Mouse (Mus musculus) liver, embryonic 14.5 days (tissue): ENCODE measurements around the gene Lrfn2.

Source experiments
- CTCF ChIP-seq: IDR thresholded peaks from 2 replicates; pipeline ENCODE4 v1.5.1; 2016; ENCODE audit warnings: antibody characterized with exemption, low read depth, control low read depth
- EP300 ChIP-seq: IDR thresholded peaks from 2 replicates; pipeline ENCODE4 v1.6.1; 2016; ENCODE audit warnings: antibody characterized with exemption, low read depth

DNA sequence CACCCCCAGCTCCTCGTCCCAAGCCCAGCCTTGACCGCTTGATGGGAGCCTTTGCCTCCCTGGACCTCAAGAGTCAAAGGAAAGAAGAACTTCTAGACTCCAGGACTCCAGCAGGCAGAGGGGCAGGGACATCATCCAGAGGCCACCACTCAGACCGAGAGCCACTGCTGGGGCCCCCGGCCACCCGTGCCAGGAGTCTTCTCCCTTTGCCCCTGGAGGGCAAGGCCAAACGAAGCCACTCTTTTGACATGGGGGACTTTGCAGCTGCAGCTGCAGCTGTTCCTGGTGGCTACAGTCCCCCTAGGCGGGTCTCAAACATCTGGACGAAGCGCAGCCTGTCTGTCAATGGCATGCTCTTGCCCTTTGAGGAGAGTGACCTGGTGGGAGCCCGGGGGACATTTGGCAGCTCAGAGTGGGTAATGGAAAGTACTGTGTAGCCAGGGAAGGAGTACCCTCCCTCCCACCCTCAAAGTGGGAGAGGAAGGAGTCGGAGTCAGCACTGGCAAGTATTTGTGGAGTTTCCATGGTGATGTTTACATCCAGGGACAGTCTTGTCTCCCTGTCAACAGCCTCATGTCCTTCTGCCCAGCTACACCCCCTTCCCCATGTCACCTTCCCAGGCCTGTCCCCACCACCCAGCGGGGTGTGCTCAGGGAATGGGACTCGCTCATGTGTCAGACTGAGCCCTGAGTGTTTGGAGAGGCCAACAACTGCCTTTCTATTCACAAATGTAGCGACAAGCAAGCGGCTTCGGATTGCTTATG, 164.8 kb downstream of the Lrfn2 start:
- TF ChIP-seq CTCF (no peak), EP300 (no peak)
